Mouse (Mus musculus): ENCODE measurements around the gene Fam172a. TPM values are rescaled to one million over a fixed set of nuclear protein-coding genes. Genes with fewer than 3 reads are reported as not detected.
A peak's percentile ranks its signal among the peaks of the same experiment; 100 is the strongest.

Gene Fam172a
- polyA plus RNA-seq, 1 experiment: 20.6 TPM

GRCm38 (mm10) chr13:78200991-78201870 is 499.4 kb downstream of the Fam172a start:
- peak; percentile 99 for DNase-seq (ENCODE audit: low read depth)
- TF ChIP-seq POLR2A (IDR thresholded peaks at IDR 0.05; ENCODE audit: borderline replicate concordance, extremely low read depth, insufficient read depth, insufficient read length, poor library complexity, severe bottlenecking) (no peak), CTCF (IDR thresholded peaks at IDR 0.05; ENCODE audit: borderline replicate concordance, extremely low read depth, insufficient read depth, insufficient read length) (peak; percentile 92)

GRCm38 (mm10) chr13:78201871-78202565 is 500.2 kb downstream of the Fam172a start:
- peak; percentile 61 for DNase-seq (ENCODE audit: low read depth)

GRCm38 (mm10) chr13:78202574-78203347 is 500.9 kb downstream of the Fam172a start:
- TF ChIP-seq CTCF (IDR thresholded peaks at IDR 0.05; ENCODE audit: borderline replicate concordance, extremely low read depth, insufficient read depth, insufficient read length) (no peak), POLR2A (IDR thresholded peaks at IDR 0.05; ENCODE audit: borderline replicate concordance, extremely low read depth, insufficient read depth, insufficient read length, poor library complexity, severe bottlenecking) (0 out of 2 replicates have a peak, but pooled peaks have one; percentile 10)
- peak; percentile 60 for DNase-seq (ENCODE audit: low read depth)

More at GRCm38 (mm10) chr13:78201871-78202565, 500.2 kb downstream of the Fam172a start:
- TF ChIP-seq POLR2A (IDR thresholded peaks at IDR 0.05; ENCODE audit: borderline replicate concordance, extremely low read depth, insufficient read depth, insufficient read length, poor library complexity, severe bottlenecking) (no peak), CTCF (IDR thresholded peaks at IDR 0.05; ENCODE audit: borderline replicate concordance, extremely low read depth, insufficient read depth, insufficient read length) (no peak)

- peak; percentile 95 for DNase-seq (ENCODE audit: low read depth)
- TF ChIP-seq POLR2A (IDR thresholded peaks at IDR 0.05; ENCODE audit: borderline replicate concordance, extremely low read depth, insufficient read depth, insufficient read length, poor library complexity, severe bottlenecking): no peak; the same call in 1 of the 2 replicates
- peak; percentile 46; the same call in 1 of the 2 replicates for TF ChIP-seq CTCF (IDR thresholded peaks at IDR 0.05; ENCODE audit: borderline replicate concordance, extremely low read depth, insufficient read depth, insufficient read length)
Observed at GRCm38 (mm10) chr13:78203348-78204061, 501.7 kb downstream of the Fam172a start.

- no peak for TF ChIP-seq CTCF (IDR thresholded peaks at IDR 0.05; ENCODE audit: borderline replicate concordance, extremely low read depth, insufficient read depth, insufficient read length)
- no peak for TF ChIP-seq POLR2A (IDR thresholded peaks at IDR 0.05; ENCODE audit: borderline replicate concordance, extremely low read depth, insufficient read depth, insufficient read length, poor library complexity, severe bottlenecking)
- DNase-seq (ENCODE audit: low read depth): peak; percentile 48
Observed at GRCm38 (mm10) chr13:78205426-78205825, 503.6 kb downstream of the Fam172a start.

- TF ChIP-seq CTCF (IDR thresholded peaks at IDR 0.05; ENCODE audit: borderline replicate concordance, extremely low read depth, insufficient read depth, insufficient read length): no peak
- TF ChIP-seq POLR2A (IDR thresholded peaks at IDR 0.05; ENCODE audit: borderline replicate concordance, extremely low read depth, insufficient read depth, insufficient read length, poor library complexity, severe bottlenecking): no peak
- peak; percentile 75 for DNase-seq (ENCODE audit: low read depth)
Observed at GRCm38 (mm10) chr13:78206891-78207430, 505.1 kb downstream of the Fam172a start.

GRCm38 (mm10) chr13:78207796-78208645 is 506.2 kb downstream of the Fam172a start:
- TF ChIP-seq CTCF (IDR thresholded peaks at IDR 0.05; ENCODE audit: borderline replicate concordance, extremely low read depth, insufficient read depth, insufficient read length) (no peak), POLR2A (IDR thresholded peaks at IDR 0.05; ENCODE audit: borderline replicate concordance, extremely low read depth, insufficient read depth, insufficient read length, poor library complexity, severe bottlenecking) (no peak)
- DNase-seq (ENCODE audit: low read depth): peak; percentile 86

- TF ChIP-seq CTCF (IDR thresholded peaks at IDR 0.05; ENCODE audit: borderline replicate concordance, extremely low read depth, insufficient read depth, insufficient read length) (no peak), POLR2A (IDR thresholded peaks at IDR 0.05; ENCODE audit: borderline replicate concordance, extremely low read depth, insufficient read depth, insufficient read length, poor library complexity, severe bottlenecking) (no peak)
- DNase-seq (ENCODE audit: low read depth): peak; percentile 70
Observed at GRCm38 (mm10) chr13:78208689-78209410, 507.0 kb downstream of the Fam172a start.

- no peak for TF ChIP-seq CTCF (IDR thresholded peaks at IDR 0.05; ENCODE audit: borderline replicate concordance, extremely low read depth, insufficient read depth, insufficient read length)
- TF ChIP-seq POLR2A (IDR thresholded peaks at IDR 0.05; ENCODE audit: borderline replicate concordance, extremely low read depth, insufficient read depth, insufficient read length, poor library complexity, severe bottlenecking): no peak
- peak; percentile 82 for DNase-seq (ENCODE audit: low read depth)
Observed at GRCm38 (mm10) chr13:78209611-78210028, 507.8 kb downstream of the Fam172a start.
